Mouse (Mus musculus) lung, adult 2 months (tissue): ENCODE measurements at regions not wholly inside any gene's neighbourhood (a gene's known extent, or its start where the extent isn't known, plus 50 kb on each side); places are given as distances from the start of the nearest gene placed in this dataset.

ENCODE experiments used
- DNase-seq: peaks from one replicate; pipeline ENCODE4 v3.0.0; 2022
- H3K4me1 ChIP-seq: fragments of 200-500 bp; 2 replicates; pipeline ENCODE4 v1.6.1; 2011; ENCODE audit warnings: low read length; ENCODE audit not compliant: control insufficient read depth, insufficient read depth
- H3K4me3 ChIP-seq: fragments of 200-500 bp; replicated peaks from 2 replicates; pipeline ENCODE3; 2011; ENCODE audit warnings: low read depth, mild to moderate bottlenecking, control low read depth, low read length; ENCODE audit errors: extremely low read depth
- CTCF ChIP-seq: fragments of 200-500 bp; IDR thresholded peaks from 2 replicates; pipeline ENCODE4 v1.5.1; 2011; ENCODE audit warnings: mild to moderate bottlenecking, low read length, control low read depth; ENCODE audit not compliant: insufficient read depth
- POLR2A ChIP-seq: fragments of 200-500 bp; IDR thresholded peaks from 2 replicates; pipeline ENCODE4 v1.6.1; 2011; ENCODE audit warnings: low read depth, mild to moderate bottlenecking, control low read depth, low read length, borderline replicate concordance; ENCODE audit errors: extremely low read depth
- WGBS: fragments of 180-500 bp; shearing (Covaris S2); methylation state at CpG from one replicate; pipeline ENCODE4 v1.1.7; 2018; 5-methylcytosine and 5-hydroxymethylcytosine counted together

DNA sequence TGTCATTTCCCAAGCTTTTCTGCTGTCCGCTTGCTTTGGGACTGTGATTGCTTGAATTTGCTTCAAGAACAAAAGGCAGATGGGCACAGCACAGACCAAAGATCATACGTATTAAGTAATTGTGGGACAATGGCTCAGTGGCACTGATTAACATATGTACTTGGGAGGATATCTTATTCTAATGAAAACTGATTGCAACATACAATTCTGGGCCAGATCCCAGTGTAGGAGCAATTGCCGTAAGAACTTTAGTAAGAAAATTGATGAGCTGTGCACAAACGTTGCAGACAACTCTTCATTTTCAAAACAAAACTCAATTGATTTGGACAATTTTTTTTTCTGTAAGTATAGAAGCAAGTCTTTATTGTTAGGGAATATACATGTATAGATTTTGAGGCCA is 456.2 kb upstream of the Sox9 start:
- WGBS, result 77% methylated on average over 4 of the region's 4 CpGs
- no peak overlapping the region for H3K4me3 ChIP-seq
- no peak for DNase-seq
- H3K4me1 ChIP-seq, result no peaks in the 10 kb centered on the region
- TF ChIP-seq POLR2A, result no peak
- no peak for TF ChIP-seq CTCF

GRCm38 (mm10) chr11:112327606-112328005 is 454.4 kb upstream of the Sox9 start:
- no peaks in the 10 kb centered on the region for H3K4me1 ChIP-seq
- TF ChIP-seq POLR2A (no peak), CTCF (no peak)
- WGBS, result 77% methylated on average over 4 of the region's 4 CpGs
- no peak for DNase-seq
- no peak overlapping the region for H3K4me3 ChIP-seq

- no peak overlapping the region for H3K4me3 ChIP-seq
- 39% methylated on average over 6 of the region's 6 CpGs for WGBS
- TF ChIP-seq POLR2A (no peak), CTCF (no peak)
- no peak for DNase-seq
- no peaks in the 10 kb centered on the region for H3K4me1 ChIP-seq
Measured at GRCm38 (mm10) chr11:112345133-112345532, 436.9 kb upstream of the Sox9 start.

GRCm38 (mm10) chr11:112345586-112345985 is 436.4 kb upstream of the Sox9 start:
- H3K4me3 ChIP-seq, result no peak overlapping the region
- no peak for DNase-seq
- no peak for TF ChIP-seq CTCF
- TF ChIP-seq POLR2A, result no peak
- no peaks in the 10 kb centered on the region for H3K4me1 ChIP-seq
- 46% methylated on average over 3 of the region's 3 CpGs for WGBS

DNA sequence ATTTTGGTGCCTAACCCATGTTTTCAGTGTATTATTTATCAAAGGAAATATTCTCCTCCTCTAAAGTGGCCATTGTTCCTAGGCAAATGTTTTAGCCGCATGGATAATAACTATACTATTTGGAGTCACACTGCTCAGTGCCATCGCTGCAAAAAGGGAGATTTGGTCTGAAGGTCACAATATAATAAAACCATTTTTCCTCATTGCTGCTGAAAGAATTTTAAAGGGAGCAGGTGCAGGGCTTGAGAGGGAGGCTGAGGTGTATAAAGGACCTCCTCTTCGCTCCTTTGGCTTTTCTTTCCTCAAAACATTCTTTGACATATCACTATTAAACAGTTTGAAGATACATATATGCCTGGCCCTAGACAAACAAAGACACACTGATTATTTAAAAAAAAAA is 435.9 kb upstream of the Sox9 start:
- TF ChIP-seq CTCF (no peak), POLR2A (no peak)
- Histone ChIP-seq H3K4me3 (no peak overlapping the region), H3K4me1 (no peaks in the 10 kb centered on the region)
- WGBS, result 81% methylated on average over 3 of the region's 3 CpGs
- DNase-seq, result no peak

DNA sequence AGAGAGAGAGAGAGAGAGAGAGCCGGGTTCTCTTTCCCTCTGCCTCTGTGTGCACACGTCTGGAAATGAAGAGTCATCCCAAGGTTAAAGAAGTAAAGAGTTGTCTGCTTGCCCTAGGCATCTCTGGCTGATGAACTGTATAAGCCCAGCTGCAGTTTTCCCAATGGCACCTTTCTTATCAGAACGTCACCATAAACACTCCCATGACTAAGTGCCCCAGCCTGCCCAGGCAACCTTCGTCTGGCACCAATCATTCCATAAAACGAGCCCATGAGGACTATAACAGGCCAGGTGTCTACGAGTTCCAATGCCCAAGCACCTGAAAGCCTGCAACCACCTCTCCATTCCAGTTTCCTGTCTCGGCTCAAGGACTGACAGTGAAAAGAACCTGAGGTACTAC is 435.5 kb upstream of the Sox9 start:
- Histone ChIP-seq H3K4me3 (no peak overlapping the region), H3K4me1 (no peaks in the 10 kb centered on the region)
- no peak for DNase-seq
- WGBS, result 50% methylated on average over 7 of the region's 7 CpGs
- TF ChIP-seq CTCF (no peak), POLR2A (no peak)

- 75% methylated on average over 3 of the region's 3 CpGs for WGBS
- H3K4me3 ChIP-seq, result no peak overlapping the region
- no peak for TF ChIP-seq CTCF
- no peak for TF ChIP-seq POLR2A
- no peaks in the 10 kb centered on the region for H3K4me1 ChIP-seq
- no peak for DNase-seq
Measured at GRCm38 (mm10) chr11:112355311-112355710, 426.7 kb upstream of the Sox9 start.

GRCm38 (mm10) chr11:112366715-112367114 is 415.3 kb upstream of the Sox9 start:
- no peak for DNase-seq
- no peak for TF ChIP-seq CTCF
- TF ChIP-seq POLR2A, result no peak
- H3K4me3 ChIP-seq, result no peak overlapping the region
- 86% methylated on average over 4 of the region's 4 CpGs for WGBS
- no peaks in the 10 kb centered on the region for H3K4me1 ChIP-seq

DNA sequence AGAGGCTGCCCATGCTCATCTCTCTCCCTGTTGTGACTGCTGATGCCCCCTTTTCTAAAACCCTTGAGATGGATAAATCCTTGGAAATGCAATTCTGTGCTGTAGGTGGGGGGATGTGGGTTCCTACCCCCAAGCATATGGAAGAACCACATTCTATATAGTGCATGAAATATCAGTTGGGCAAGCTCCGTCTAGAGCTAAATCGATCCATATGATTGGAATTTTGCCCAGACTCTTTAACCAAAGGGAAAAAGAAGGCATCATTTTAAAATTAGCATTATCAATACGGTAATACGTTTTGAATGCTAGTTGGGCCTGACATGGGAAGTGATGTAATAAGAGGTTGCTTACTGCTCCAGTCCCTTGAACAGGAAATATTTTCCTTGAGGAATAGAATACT is 411.1 kb upstream of the Sox9 start:
- no peak for DNase-seq
- H3K4me3 ChIP-seq, result no peak overlapping the region
- TF ChIP-seq CTCF (no peak), POLR2A (no peak)
- H3K4me1 ChIP-seq, result no peaks in the 10 kb centered on the region
- WGBS, result 80% methylated on average over 4 of the region's 4 CpGs

DNA sequence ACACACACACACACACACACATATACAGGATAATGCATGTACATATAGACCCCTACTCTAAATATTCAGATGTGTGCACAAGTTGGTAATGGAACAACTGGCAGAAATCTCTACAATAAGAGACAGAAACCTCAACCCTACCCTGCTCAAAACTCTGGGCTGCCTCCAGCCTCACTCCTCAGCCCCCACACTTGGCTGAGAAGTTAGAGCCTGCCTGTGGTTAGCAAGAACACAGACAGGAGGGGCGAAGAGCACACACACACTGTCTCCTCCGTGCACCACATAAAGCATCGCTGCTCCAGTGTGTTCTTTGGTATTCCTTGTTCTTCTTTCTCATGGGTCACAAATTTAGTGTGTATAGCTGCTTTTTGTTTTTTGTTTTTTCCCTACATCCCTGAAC is 382.0 kb upstream of the Sox9 start:
- Histone ChIP-seq H3K4me1 (no peaks in the 10 kb centered on the region), H3K4me3 (no peak overlapping the region)
- DNase-seq, result no peak
- no peak for TF ChIP-seq CTCF
- TF ChIP-seq POLR2A, result no peak
- WGBS, result 82% methylated on average over 3 of the region's 3 CpGs
